Mouse (Mus musculus) central nervous system, embryonic 11.5 days (tissue): ENCODE data around the gene Krtap10-10. TPM values are rescaled to one million over a fixed set of nuclear protein-coding genes. Genes with fewer than 3 reads are reported as not detected.

Source experiments
- polyA plus RNA-seq: library from polyadenylated mRNA; depleted of rRNA; stranded (reverse); fragments of >200 nt; gene quantifications from 2 replicates; pipeline ENCODE4 v1.2.3, GENCODE M21; 2012; rRNA removed

Krtap10-10 gene
- not detected in 2 replicates for polyA plus RNA-seq

GRCm38 (mm10) chr10:77835647-77836046 lies at the start of gene Krtap10-10:
Gene Krtap10-10, plus strand, starts transcription at chr10:77835947.

DNA sequence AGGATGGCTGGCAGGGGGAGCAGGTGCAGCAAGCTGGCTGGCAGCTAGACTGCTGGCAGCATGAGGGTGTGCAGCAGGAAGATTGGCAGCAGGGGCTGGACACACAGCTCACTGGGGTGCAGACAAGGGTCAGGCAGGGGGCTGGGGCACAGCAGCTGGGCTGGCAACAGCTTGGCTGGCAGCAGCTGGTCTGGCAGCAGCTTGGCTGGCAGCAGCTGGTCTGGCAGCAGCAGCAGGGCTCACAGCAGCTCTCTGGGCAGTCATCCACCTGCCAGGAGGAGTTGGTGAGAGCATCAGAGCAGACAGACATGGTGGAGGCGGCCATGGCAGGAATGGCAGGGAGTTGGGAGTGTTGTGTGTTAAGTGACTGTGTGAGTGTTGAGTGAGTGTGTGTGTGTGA lies 47.9 kb upstream of the Krtap10-10 start, which contains the start of gene Gm7137:
Gm7137 (minus strand) TSS at position 325 of the 400 bp plus-strand sequence.

DNA sequence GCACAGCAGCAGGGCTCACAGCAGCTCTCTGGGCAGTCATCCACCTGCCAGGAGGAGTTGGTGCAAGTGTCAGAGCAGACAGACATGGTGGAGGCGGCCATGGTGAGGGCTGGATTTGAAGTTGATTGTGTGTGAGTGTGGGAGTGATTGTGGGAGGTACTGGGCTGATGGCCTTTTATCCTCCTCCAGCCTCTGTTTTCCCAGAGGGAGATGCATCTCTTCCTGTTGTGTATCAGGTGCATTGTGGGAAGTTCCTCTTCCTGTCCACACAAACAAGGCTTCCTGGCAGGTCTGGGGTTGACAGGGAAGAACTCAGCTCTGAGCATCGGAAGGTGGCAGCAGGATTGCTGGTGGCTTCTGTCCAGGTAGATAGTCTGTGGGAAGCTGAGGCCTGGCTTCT lies 40.8 kb upstream of the Krtap10-10 start, which contains the start of gene Gm9639:
Gm9639 (minus strand) TSS at position 101 of the 400 bp plus-strand sequence.

DNA sequence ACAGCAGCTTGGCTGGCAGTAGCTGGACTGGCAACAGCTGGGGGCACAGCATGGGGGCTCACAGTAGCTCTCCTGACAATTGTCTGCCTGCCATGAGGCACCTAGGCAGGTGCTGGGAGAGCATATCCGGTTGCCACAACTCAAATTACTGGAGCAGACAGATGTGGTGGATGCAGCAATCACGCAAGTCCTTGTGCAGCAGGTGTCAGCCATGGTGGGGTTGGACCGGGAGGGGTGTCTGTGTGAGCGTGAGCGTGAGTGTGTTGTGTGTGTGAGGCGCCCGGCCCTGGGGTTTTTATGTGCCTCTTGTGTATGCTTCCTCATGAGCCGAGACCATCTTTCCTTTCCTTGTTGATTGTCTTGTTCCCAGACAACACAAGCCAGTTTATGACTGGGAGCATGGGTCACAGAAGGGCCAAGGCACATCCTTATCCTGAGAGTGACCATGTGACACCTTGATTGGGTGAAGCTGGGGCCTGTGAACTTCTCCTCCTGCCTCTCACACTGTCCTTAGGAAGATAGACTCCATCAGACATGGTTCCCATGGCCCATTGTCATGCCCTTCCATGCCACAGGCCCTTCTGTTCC lies 36.7 kb upstream of the Krtap10-10 start, which contains the start of gene Gm19668:
Gm19668 (minus strand) TSS at position 213 of the 588 bp plus-strand sequence.

GRCm38 (mm10) chr10:77811743-77812142 lies 24.0 kb upstream of the Krtap10-10 start, which contains the start of gene Gm9507:
Gene Gm9507, minus strand, starts transcription at chr10:77811843.

DNA sequence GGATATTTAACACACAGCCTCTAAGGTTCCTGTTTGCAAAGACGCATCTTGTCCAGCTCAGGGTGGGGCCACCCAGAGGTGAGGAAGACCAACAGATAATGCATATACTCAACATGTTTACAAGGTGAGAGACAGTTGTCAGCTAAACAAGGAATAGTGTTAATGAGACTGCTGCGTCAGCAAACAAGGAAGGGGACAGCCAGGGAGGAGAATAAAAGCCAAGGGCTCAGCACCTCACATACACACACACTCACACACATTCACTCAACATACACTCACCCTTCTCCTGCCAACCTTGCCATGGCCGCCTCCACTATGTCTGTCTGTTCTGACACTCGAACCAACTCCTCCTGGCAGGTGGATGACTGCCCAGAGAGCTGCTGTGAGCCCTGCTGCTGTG lies 21.4 kb upstream of the Krtap10-10 start, which contains the start of gene Gm2696:
Gm2696 (plus strand) TSS at position 301 of the 400 bp plus-strand sequence.

GRCm38 (mm10) chr10:77826951-77827350 lies 8.8 kb upstream of the Krtap10-10 start, which contains the start of gene Krtap10-4:
Gene Krtap10-4, minus strand, starts transcription at chr10:77827095.

DNA sequence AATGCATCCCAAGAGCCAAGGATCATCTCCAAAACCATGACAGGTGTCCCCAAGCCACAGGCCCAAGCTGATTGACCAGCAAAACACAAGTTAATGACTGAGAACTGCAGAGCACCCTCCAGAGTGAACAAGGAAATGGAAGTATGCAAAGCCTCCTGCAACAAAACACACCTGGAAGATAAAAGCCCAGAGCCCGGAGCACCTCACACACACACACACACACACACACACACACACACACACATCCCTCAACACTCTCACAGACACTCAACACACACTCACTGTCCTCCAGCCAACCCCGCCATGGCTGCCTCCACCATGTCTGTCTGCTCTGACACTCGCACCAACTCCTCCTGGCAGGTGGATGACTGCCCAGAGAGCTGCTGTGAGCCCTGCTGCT lies 10.8 kb downstream of the Krtap10-10 start, which contains the start of gene Gm36176:
Gm36176 (plus strand) TSS at position 301 of the 400 bp plus-strand sequence.

DNA sequence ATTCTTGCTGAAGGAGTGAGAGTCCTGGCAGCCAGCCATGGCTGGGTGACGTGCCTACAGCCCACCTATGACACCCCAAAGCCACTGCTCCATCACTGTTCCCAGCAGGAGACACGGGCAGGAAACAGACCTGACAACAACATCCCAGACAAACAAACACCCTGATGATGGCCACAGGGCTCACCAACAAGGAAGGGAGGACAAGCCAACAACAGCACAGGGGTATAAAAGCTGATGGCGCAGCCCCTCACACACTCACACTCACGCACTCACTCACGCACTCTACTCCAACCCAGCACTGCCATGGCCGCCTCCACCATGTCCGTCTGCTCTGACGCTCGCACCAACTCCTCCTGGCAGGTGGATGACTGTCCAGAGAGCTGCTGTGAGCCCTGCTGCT lies 16.8 kb downstream of the Krtap10-10 start, which contains the start of gene Gm10318:
Gm10318 (plus strand) TSS at position 301 of the 400 bp plus-strand sequence.

DNA sequence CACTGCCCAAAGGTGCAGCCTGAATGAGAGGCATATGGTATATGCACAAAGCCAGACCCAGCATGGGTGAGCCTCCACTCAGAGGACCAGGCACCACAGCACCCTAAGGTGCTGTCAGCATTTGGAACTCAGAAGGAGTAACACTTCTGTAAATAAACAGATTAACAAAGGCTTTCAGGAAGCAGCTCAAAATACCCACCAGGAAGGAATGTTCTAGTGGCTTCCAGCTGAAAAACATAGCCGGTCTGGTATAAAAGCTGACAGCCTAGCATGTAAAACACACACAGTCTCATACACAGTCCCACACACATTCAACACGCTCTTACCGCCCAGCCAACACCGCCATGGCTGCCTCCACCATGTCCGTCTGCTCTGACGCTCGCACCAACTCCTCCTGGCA lies 25.9 kb downstream of the Krtap10-10 start, which contains the start of gene Gm3285:
Gm3285 (plus strand) TSS at position 301 of the 400 bp plus-strand sequence.

Other genes with a start within 250 kb of the Krtap10-10 start
- 343 and 431 TPM in 2 replicates for gene Sumo3, start 229.8 kb upstream of the Krtap10-10 start, polyA plus RNA-seq
- 75.0 and 115 TPM in 2 replicates for gene Gm49325, start 229.8 kb upstream of the Krtap10-10 start, polyA plus RNA-seq
- gene Ube2g2, start 213.7 kb upstream of the Krtap10-10 start, polyA plus RNA-seq = 58.8 and 134 TPM in 2 replicates
- 0.92 and 1.3 TPM in 2 replicates for gene Tspear, start 149.4 kb upstream of the Krtap10-10 start, polyA plus RNA-seq
- gene Gm19402, start 145.2 kb upstream of the Krtap10-10 start, polyA plus RNA-seq = not detected in 2 replicates
- not detected in 2 replicates for gene Gm9508, start 138.7 kb upstream of the Krtap10-10 start, polyA plus RNA-seq
- not detected in 2 replicates for gene Gm10272, start 129.3 kb upstream of the Krtap10-10 start, polyA plus RNA-seq
- not detected in 2 replicates for gene Gm10024, start 124.5 kb upstream of the Krtap10-10 start, polyA plus RNA-seq
- gene Gm10142, start 120.1 kb upstream of the Krtap10-10 start, polyA plus RNA-seq = not detected in 2 replicates
- gene Krtap12-1, start 115.3 kb upstream of the Krtap10-10 start, polyA plus RNA-seq = not detected in 2 replicates
- not detected in 2 replicates for gene Gm10100, start 109.5 kb upstream of the Krtap10-10 start, polyA plus RNA-seq
- not detected in 2 replicates for gene Gm18596, start 93.3 kb upstream of the Krtap10-10 start, polyA plus RNA-seq
- gene Gm9736, start 84.6 kb upstream of the Krtap10-10 start, polyA plus RNA-seq = not detected in 2 replicates
- gene Gm3233, start 76.3 kb upstream of the Krtap10-10 start, polyA plus RNA-seq = not detected in 2 replicates
- gene Gm3238, start 64.6 kb upstream of the Krtap10-10 start, polyA plus RNA-seq = not detected in 2 replicates
- gene Gm7138, start 59.0 kb upstream of the Krtap10-10 start, polyA plus RNA-seq = not detected in 2 replicates
- not detected in 2 replicates for gene Gm3250, start 53.4 kb upstream of the Krtap10-10 start, polyA plus RNA-seq
- not detected in 2 replicates for gene Gm7137, start 47.7 kb upstream of the Krtap10-10 start, polyA plus RNA-seq
- gene Gm9639, start 40.9 kb upstream of the Krtap10-10 start, polyA plus RNA-seq = not detected in 2 replicates
- not detected in 2 replicates for gene Gm19668, start 36.8 kb upstream of the Krtap10-10 start, polyA plus RNA-seq
- 0.08 TPM in 1 of 2 replicates, not detected in the other for gene Gm9507, start 24.1 kb upstream of the Krtap10-10 start, polyA plus RNA-seq
- gene Gm2696, start 21.3 kb upstream of the Krtap10-10 start, polyA plus RNA-seq = not detected in 2 replicates
- gene Krtap10-4, start 8.9 kb upstream of the Krtap10-10 start, polyA plus RNA-seq = not detected in 2 replicates
- gene Gm36176, start 10.9 kb downstream of the Krtap10-10 start, polyA plus RNA-seq = not detected in 2 replicates
- gene Gm10318, start 16.9 kb downstream of the Krtap10-10 start, polyA plus RNA-seq = 0.06 TPM in 1 of 2 replicates, not detected in the other
- not detected in 2 replicates for gene Gm3285, start 26.0 kb downstream of the Krtap10-10 start, polyA plus RNA-seq
- gene Lrrc3, start 66.6 kb downstream of the Krtap10-10 start, polyA plus RNA-seq = 2.4 and 3.4 TPM in 2 replicates
- gene Trpm2, start 134.6 kb downstream of the Krtap10-10 start, polyA plus RNA-seq = 0.83 and 1.2 TPM in 2 replicates
- gene 1810043G02Rik, start 142.6 kb downstream of the Krtap10-10 start, polyA plus RNA-seq = 38.5 and 61.8 TPM in 2 replicates
- 104 and 106 TPM in 2 replicates for gene Pfkl, start 174.1 kb downstream of the Krtap10-10 start, polyA plus RNA-seq
- gene Dnmt3l, start 206.0 kb downstream of the Krtap10-10 start, polyA plus RNA-seq = 0.02 TPM in 1 of 2 replicates, not detected in the other
- gene Aire, start 207.7 kb downstream of the Krtap10-10 start, polyA plus RNA-seq = 1.1 and 1.2 TPM in 2 replicates
- 1.8 and 3.1 TPM in 2 replicates for gene Icosl, start 233.4 kb downstream of the Krtap10-10 start, polyA plus RNA-seq